Mouse (Mus musculus) ES-E14 (cell line): ENCODE results near the gene Galnt4.

Experiments
- HCFC1 ChIP-seq: IDR thresholded peaks from 2 replicates; pipeline ENCODE4 v1.6.1; 2012; ENCODE audit warnings: low read length, inconsistent platforms, borderline replicate concordance; ENCODE audit not compliant: insufficient read depth
- MAFK ChIP-seq: IDR thresholded peaks from 2 replicates; pipeline ENCODE4 v1.6.1; 2014; ENCODE audit warnings: mild to moderate bottlenecking, low read depth, low read length, inconsistent platforms; ENCODE audit not compliant: insufficient read depth

DNA sequence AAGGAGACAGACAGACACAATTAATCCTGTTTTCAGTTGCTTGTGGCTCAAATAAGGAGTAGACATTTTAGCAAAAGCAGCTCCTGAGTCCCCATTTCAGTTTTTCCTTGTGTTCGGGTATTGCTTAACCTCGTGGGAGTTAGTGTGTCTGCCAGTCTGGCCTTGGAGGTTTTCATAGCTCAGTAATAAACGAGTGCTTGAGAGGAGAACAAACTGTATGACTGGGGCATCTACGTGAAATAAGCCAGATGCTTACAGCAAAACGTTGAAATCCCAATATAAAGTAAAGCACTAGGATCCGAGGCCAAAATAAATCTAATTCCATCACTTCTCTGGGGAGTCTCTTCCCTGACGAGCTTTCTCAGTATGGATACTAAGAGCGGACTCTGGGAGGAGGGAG, 37.7 kb downstream of the Galnt4 start:
- TF ChIP-seq HCFC1, result no peak
- no peak for TF ChIP-seq MAFK
